Mouse (Mus musculus) heart, embryonic 14.5 days (tissue): ENCODE results near the gene Cpsf4l. TPM values are rescaled to one million over a fixed set of nuclear protein-coding genes. Genes with fewer than 3 reads are reported as not detected.
"Not testable (repeated sequence)": the region's sequence is repeated elsewhere in the genome, so short reads cannot be mapped to it uniquely, and the experiment has no call there.

Source experiments
- ATAC-seq: fragments of 200-750 bp; cut with Nextera tagmentation; 2 replicates; pipeline ENCODE4 v1.8.0; 2017; ENCODE audit warnings: low read depth, moderate TSS enrichment; ENCODE audit not compliant: insufficient number of reproducible peaks, insufficient read depth, low FRiP score
- H3K27ac ChIP-seq, 2 experiments: fragments of 200-500 bp in 1 of 2; fragments of 300-500 bp in 1 of 2; sonication (generic) in 1 of 2; replicated peaks in 1 of 2; 2 replicates each; pipeline ENCODE4 v1.5.1; 2012 to 2014; ENCODE audit warnings: low read depth in 2 of 2, low read length in 2 of 2, control low read depth in 1 of 2, mild to moderate bottlenecking in 1 of 2, mixed read lengths in 1 of 2; ENCODE audit not compliant: control insufficient read depth in 1 of 2, insufficient read depth in 1 of 2
- H3K27me3 ChIP-seq: fragments of 300-500 bp; sonication (generic); 2 replicates; pipeline ENCODE4 v1.6.1; 2014; ENCODE audit warnings: mild to moderate bottlenecking, low read length, control low read depth; ENCODE audit not compliant: control insufficient read depth, insufficient read depth
- H3K36me3 ChIP-seq: fragments of 300-500 bp; sonication (generic); 2 replicates; pipeline ENCODE4 v1.6.1; 2014; ENCODE audit warnings: mild to moderate bottlenecking, control low read depth, low read length, mixed read lengths; ENCODE audit not compliant: control insufficient read depth, insufficient read depth
- H3K4me1 ChIP-seq, 2 experiments: fragments of 200-500 bp in 1 of 2; fragments of 300-500 bp in 1 of 2; sonication (generic) in 1 of 2; 2 replicates each; pipeline ENCODE4 v1.6.1; 2012 to 2014; ENCODE audit warnings: low read length in 2 of 2, control low read depth in 1 of 2, mixed read lengths in 1 of 2; ENCODE audit not compliant: control insufficient read depth in 2 of 2, insufficient read depth in 2 of 2
- H3K4me2 ChIP-seq: fragments of 300-500 bp; sonication (generic); 2 replicates; pipeline ENCODE4 v1.6.1; 2014; ENCODE audit warnings: mild to moderate bottlenecking, low read length
- H3K4me3 ChIP-seq, 2 experiments: fragments of 200-500 bp in 1 of 2; fragments of 300-500 bp in 1 of 2; sonication (generic) in 1 of 2; 2 replicates each; pipeline ENCODE4 v1.5.1; 2012 to 2014; ENCODE audit warnings: low read length in 2 of 2, mild to moderate bottlenecking in 2 of 2, control low read depth in 1 of 2, low read depth in 1 of 2, moderate library complexity in 1 of 2; ENCODE audit not compliant: control insufficient read depth in 1 of 2, insufficient read depth in 1 of 2
- H3K9ac ChIP-seq: fragments of 300-500 bp; sonication (generic); 2 replicates; pipeline ENCODE4 v1.6.1; 2014; ENCODE audit warnings: mild to moderate bottlenecking, low read length
- H3K9me3 ChIP-seq: fragments of 300-500 bp; sonication (generic); 2 replicates; pipeline ENCODE4 v1.6.1; 2016; ENCODE audit warnings: low read length, control low read depth; ENCODE audit not compliant: control insufficient read depth
- WGBS: fragments of 180-500 bp; shearing (Covaris S2); extraction: QIAGEN DNeasy Blood & Tissue Kit; methylation state at CpG from one replicate; pipeline ENCODE4 v1.1.7; 2014; 5-methylcytosine and 5-hydroxymethylcytosine counted together
- polyA plus RNA-seq: library from polyadenylated mRNA; unstranded; fragments of >200 nt; fragmentation: Nextera tagmentation; extraction: Ambion mirVana; gene quantifications from 2 replicates; pipeline ENCODE4 v1.2.1, GENCODE M21; 2014

The Cpsf4l gene
- polyA plus RNA-seq, 1 experiment from 2014 or later = 0.19 TPM

DNA sequence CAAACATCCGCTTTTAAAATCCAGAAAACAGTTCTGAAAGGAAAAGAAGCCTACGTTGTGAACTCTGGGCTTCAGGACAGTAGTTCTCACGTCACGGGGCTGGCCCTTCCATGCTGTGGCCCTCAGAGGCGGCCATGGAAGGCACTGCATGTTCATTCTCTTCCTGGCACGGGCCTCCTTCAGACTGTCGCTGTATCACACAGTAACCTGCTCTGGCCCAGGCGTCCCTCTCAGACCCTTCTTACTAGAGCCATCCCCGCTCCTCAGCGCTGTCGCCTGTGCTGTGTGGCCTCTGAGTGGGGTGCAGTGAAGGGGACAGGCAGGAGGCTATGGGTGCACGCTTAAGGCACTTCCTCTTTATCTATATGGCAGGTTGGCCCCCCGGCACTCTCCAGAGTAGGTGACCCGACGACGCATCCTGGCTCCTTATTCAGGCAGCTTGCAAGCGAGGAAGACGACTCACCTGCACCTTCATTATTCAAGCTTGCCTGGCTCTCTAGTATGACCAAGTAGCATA is 47.9 kb downstream of the Cpsf4l start:
- 91% methylated on average over 18 of the region's 18 CpGs for WGBS
- no peaks in the 10 kb centered on the region for H3K27me3 ChIP-seq

DNA sequence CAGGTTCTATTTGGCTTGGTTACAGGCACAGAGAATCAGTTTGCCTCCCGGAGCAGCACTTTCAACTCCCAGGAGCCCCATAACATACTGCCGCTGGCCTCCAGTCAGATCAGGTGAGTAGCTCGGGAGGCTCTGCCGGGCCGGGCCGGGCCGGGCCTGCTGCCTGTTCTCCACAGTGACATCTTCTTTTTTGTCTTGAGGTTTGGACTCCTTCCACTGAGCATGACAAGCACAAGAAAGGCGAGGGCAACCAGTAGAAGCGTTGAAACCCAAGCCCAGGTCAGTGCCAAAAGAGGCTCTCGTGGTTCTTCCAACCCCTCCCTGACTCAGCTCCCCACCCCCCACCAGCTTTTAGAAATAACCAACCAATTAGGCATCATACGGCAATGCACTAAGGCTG is 48.9 kb downstream of the Cpsf4l start:
- H3K4me3 ChIP-seq = no peak overlapping the region
- H3K36me3 ChIP-seq = peaks cover 93% of the 10 kb centered on the region
- ATAC-seq = no peak
- no peaks in the 10 kb centered on the region; a peak in 1 of 4 replicates for H3K4me1 ChIP-seq
- H3K9ac ChIP-seq = no peak overlapping the region
- H3K9me3 ChIP-seq = no peaks in the 10 kb centered on the region
- WGBS = 94% methylated on average over 11 of the region's 11 CpGs
- H3K4me2 ChIP-seq = no peak overlapping the region
- H3K27me3 ChIP-seq = no peaks in the 10 kb centered on the region
- H3K27ac ChIP-seq = no peak overlapping the region

More for the DNA sequence above, 47.9 kb downstream of the Cpsf4l start:
- peaks cover 2 to 4% of the 10 kb centered on the region in 2 experiments; a peak in 3 of 4 replicates for H3K4me1 ChIP-seq
- H3K9ac ChIP-seq = no peak overlapping the region
- no peak overlapping the region for H3K4me2 ChIP-seq
- ATAC-seq = no peak
- no peak overlapping the region for H3K4me3 ChIP-seq
- H3K36me3 ChIP-seq = peaks cover 89% of the 10 kb centered on the region
- H3K27ac ChIP-seq = no peak overlapping the region
- no peaks in the 10 kb centered on the region for H3K9me3 ChIP-seq

DNA sequence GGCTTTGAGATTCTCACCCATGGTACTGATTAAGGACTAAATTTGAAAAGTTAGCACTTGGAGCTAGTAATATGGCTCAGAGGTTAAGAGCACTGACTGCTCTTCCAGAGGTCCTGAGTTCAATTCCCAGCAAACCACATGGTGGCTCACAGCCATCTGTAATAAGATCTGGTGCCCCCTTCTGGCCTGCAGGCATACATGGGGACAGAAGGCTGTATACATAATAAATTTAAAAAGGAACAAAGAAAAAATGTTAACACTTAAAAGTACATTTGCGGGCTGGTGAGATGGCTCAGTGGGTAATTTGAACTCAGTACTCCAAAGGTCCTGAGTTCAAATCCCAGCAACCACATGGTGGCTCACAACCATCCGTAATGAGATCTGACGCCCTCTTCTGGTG is 49.6 kb downstream of the Cpsf4l start:
- not testable (repeated sequence) for H3K9me3 ChIP-seq, H3K4me2 ChIP-seq, H3K27ac ChIP-seq, H3K9ac ChIP-seq, H3K27me3 ChIP-seq, H3K4me1 ChIP-seq, H3K4me3 ChIP-seq, ATAC-seq
- H3K36me3 ChIP-seq = peaks cover 98% of the 10 kb centered on the region
- WGBS = 96% methylated on average over 3 of the region's 3 CpGs

DNA sequence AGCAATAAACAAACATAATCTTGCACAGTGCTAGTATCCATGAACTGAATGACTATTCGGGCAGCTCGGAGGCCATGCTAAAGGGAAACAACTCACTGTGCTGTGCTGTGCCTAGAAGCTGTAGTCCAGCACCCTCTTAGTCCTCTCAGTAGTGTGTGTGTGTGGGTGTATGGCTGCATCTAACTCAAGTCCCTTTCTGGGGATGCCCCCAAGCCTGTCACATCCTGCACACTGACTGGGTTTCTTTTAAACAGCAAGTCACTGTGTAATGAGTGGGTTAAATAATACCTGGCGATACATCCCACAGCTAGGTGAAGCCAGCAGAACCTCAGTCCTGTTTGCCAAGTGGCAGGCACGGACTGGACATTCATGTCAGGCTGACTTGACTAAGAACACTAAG is 51.1 kb downstream of the Cpsf4l start:
- no peak overlapping the region for H3K27ac ChIP-seq
- 89% methylated on average over 4 of the region's 4 CpGs for WGBS
- no peaks in the 10 kb centered on the region for H3K27me3 ChIP-seq
- no peaks in the 10 kb centered on the region for H3K4me1 ChIP-seq
- H3K9me3 ChIP-seq = no peaks in the 10 kb centered on the region
- H3K36me3 ChIP-seq = peaks cover 100% of the 10 kb centered on the region
- no peak overlapping the region for H3K9ac ChIP-seq
- ATAC-seq = no peak
- H3K4me3 ChIP-seq = no peak overlapping the region
- H3K4me2 ChIP-seq = no peak overlapping the region

DNA sequence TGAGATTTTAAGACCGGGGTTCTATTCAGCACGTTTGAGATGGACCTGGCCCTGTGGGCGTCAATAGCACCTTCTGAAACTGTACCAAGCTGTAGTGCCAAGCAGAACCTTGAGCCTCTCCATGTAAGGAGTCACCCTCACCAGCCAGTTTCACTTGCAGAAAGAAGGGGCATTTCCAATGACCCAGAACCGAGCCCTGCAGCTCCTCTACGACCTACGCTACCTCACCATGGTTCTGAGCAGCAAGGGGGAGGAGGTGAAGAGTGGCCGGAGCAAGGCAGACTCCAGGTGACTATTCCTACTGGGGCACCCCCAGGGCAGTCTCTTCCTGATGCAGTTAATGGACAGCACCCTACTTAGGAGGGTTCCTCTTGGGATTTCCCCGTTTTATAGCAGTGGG is 51.5 kb downstream of the Cpsf4l start:
- Histone ChIP-seq H3K27me3 (no peaks in the 10 kb centered on the region), H3K9me3 (no peaks in the 10 kb centered on the region), H3K4me2 (no peak overlapping the region), H3K4me1 (no peaks in the 10 kb centered on the region), H3K27ac (no peak overlapping the region), H3K4me3 (no peak overlapping the region), H3K9ac (no peak overlapping the region), H3K36me3 (peaks cover 100% of the 10 kb centered on the region)
- WGBS = 86% methylated on average over 8 of the region's 8 CpGs
- ATAC-seq = no peak

DNA sequence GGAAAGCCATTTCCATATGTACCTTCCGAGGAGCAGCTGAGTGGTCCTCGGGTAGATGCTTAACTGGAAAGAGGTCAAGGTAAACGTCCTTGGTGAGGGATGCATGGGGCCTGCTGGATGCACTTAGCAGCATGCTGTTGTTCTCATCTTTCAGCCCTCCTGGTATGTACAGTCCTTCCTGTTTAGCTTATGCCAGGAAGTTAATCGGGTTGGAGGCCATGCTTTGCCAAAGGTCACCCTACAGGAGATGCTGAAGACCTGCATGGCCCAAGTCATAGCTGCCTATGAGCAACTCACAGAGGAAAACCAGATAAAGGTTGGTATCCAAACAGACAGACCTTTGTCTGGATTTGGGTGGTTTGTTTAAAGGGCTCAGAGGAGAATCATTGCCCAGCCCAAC is 52.6 kb downstream of the Cpsf4l start:
- Histone ChIP-seq H3K9ac (no peak overlapping the region), H3K27me3 (no peaks in the 10 kb centered on the region), H3K4me2 (no peak overlapping the region), H3K9me3 (no peaks in the 10 kb centered on the region), H3K4me3 (no peak overlapping the region), H3K36me3 (peaks cover 100% of the 10 kb centered on the region), H3K27ac (no peak overlapping the region), H3K4me1 (no peaks in the 10 kb centered on the region)
- no peak for ATAC-seq
- 65% methylated on average over 4 of the region's 4 CpGs for WGBS

DNA sequence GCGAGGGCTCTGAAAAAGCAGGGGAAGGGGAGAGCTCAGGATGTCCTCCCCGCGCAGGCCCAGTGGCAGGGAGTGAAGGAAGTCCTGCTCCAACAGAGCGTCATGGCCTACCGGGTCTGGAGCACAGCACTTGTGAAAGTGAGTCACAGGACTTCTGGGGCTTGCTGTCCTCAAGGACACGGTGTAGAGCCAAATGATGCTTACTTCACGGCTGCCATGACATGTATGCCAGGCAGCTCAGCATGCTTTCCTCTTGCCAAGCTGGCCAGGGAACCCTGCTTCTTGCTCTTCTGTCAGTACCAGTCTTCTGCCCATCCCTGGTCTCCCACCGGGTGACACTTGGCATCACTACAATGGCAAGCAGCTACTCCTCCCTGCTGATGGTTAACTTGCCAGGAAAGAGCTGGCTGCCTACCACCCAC is 53.3 kb downstream of the Cpsf4l start:
- 85% methylated on average over 8 of the region's 8 CpGs for WGBS
- Histone ChIP-seq H3K4me2 (no peak overlapping the region), H3K9ac (no peak overlapping the region), H3K36me3 (peaks cover 97% of the 10 kb centered on the region), H3K4me1 (no peaks in the 10 kb centered on the region), H3K27ac (no peak overlapping the region), H3K27me3 (no peaks in the 10 kb centered on the region), H3K4me3 (no peak overlapping the region), H3K9me3 (no peaks in the 10 kb centered on the region)
- no peak for ATAC-seq

DNA sequence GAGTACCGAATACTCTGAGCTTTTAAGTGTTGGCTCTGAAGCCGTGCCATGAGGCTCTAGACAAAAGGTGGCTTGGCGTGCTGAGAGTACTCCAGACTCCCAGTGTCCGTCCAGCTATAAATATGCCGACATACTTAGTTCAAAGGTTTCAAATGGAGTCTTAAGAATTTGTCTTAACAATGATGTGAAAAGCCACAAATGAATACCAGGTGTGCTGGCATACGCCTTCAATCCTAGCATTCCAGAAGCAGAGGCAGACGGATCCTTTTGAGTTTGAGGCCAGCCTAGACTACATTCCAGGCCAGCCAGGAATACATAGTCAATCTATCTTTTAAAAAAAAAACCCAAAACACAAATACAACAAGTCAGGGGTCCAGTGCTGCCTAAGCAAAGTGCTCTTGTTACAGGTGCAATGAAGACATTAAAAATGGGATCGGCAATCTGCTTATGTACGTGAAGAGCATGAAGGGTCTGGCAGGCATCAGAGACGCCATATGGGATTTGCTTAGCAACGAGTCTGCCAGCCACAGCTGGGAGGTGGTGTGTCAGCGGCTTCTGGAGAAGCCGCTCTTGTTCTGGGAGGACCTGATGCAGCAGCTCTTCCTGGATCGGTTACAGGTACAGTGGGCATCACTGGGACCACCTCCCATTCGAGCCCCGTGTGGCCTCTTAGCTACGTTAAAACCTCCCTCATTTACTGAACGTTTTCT is 55.1 kb downstream of the Cpsf4l start:
- ATAC-seq = no peak
- H3K4me3 ChIP-seq = no peak overlapping the region
- H3K27ac ChIP-seq = no peak overlapping the region
- H3K4me2 ChIP-seq = no peak overlapping the region
- H3K9ac ChIP-seq = no peak overlapping the region
- peaks cover 0 to 9% of the 10 kb centered on the region in 2 experiments; a peak in 2 of 4 replicates for H3K4me1 ChIP-seq
- peaks cover 79% of the 10 kb centered on the region for H3K36me3 ChIP-seq
- H3K9me3 ChIP-seq = no peaks in the 10 kb centered on the region
- no peaks in the 10 kb centered on the region for H3K27me3 ChIP-seq
- 81% methylated on average over 18 of the region's 18 CpGs for WGBS
